Mouse (Mus musculus) adrenal gland, adult 2 months (tissue): ENCODE data around the gene Ulk3. TPM values are rescaled to one million over a fixed set of nuclear protein-coding genes. Genes with fewer than 3 reads are reported as not detected.
A peak's percentile ranks its signal among the peaks of the same experiment; 100 is the strongest.

ENCODE experiments used
- DNase-seq: peaks from one replicate; pipeline ENCODE4 v3.0.0; 2021
- polyA plus RNA-seq: library from polyadenylated mRNA; depleted of rRNA; stranded (reverse); fragments of >200 nt; gene quantifications from 2 replicates; pipeline ENCODE4 v1.2.3, GENCODE M21; 2012
- total RNA-seq, 2 experiments: library from RNA; stranded (reverse); gene quantifications; 2 replicates each; pipeline ENCODE4 v1.2.3; 2021

The Ulk3 gene
- total and polyA plus RNA-seq, 3 experiments: 11.0 to 23.0 (median 14.7) TPM

- no peak for DNase-seq
These were observed 20.8 kb upstream of the Ulk3 start for GRCm38 (mm10) chr9:57568500-57568899.

GRCm38 (mm10) chr9:57574397-57574796 is 14.9 kb upstream of the Ulk3 start:
- no peak for DNase-seq

DNA sequence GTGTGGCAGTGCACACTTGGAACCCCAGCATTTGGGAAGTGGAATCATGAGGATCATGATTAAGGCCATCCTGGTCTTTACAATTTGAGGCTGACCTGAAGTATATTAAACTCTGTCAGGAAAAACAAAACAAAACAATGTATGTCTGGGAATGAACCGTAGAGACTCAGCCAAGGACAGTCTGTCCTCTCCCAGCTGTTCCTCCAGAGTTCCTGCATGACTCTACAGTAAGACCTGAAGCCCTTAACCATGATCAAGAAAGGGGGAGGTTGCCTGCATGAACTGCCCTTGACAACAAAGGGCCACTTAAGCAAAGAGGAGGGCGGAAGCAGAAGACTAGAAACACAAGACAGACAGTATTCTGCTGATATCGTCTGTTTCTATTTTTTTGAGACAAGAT is 13.7 kb upstream of the Ulk3 start:
- DNase-seq: no peak

DNA sequence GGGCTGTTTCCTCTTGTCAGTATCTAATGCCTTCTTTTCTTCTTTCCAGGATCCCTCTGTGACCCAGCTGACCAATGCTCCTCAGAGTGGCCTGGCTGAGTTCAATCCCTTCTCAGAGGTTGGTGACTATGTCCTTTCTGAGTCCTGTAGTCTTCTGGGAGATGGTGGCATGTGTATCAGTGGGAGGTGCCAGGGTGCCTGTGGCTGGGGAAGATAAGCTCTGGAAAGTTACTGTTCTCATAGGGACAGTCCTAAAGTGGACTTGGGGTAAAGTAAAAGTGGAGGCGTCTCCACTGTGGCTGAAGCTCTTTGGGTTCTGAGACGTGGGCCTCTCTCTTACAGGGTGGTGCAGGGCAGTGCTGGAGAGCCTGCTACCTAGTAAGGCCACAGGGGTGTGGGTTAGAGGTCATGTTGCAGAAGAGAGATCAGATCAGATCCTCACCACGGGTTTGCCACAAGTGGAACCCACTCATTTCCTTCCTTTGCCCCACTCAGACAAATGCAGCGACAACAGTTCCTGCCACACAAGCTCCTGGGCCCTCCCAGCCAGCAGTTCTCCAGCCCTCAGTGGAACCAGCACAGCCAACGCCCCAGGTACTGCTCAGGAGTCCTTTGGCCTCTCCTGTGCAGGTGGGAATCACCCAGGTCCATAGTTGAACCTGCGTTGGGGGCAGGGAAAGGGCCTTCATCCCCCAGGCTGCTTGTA is 12.0 kb upstream of the Ulk3 start:
- no peak for DNase-seq

GRCm38 (mm10) chr9:57584991-57585390 is 4.3 kb upstream of the Ulk3 start:
- DNase-seq: no peak

- no peak for DNase-seq
These were observed 1.5 kb downstream of the Ulk3 start for GRCm38 (mm10) chr9:57590726-57591125.

GRCm38 (mm10) chr9:57593454-57594173 is 4.4 kb downstream of the Ulk3 start:
- DNase-seq: no peak

DNA sequence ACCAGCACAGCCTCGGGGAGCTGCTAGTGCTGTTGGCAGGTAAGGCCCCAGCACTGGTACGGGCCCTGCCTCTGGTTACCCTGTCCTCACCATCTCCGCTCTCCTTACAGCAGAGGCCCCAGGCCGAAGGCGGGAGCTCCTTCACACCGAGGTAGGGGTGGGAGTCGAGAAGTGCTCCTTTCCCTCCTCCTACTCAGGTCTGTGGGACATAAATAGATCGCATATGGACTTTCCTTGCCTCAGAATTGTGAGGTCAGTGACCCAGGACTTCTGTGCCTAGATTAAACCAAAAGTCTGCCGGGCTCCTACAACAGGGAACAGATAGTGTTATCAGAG is 4.9 kb downstream of the Ulk3 start:
- no peak for DNase-seq

DNA sequence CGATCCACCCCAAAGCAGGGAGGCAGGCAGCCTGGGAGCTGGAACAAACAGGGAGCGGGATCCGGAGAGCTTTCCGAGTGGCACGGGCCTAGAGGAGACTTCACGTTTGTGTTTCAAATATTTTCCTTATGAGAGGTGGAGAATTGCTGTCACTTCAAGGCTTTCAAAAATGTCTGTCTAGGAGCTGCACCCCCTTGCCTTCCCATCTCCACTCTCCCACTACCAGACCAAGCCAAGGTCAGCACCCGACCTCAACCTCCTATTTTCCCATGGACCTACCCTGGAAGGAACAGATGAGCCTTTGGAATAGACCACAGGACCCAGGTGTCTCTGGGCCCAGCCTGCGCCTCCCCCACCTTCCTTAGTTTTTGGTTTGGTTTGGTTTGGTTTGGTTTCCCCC is 8.0 kb downstream of the Ulk3 start:
- DNase-seq: no peak

DNA sequence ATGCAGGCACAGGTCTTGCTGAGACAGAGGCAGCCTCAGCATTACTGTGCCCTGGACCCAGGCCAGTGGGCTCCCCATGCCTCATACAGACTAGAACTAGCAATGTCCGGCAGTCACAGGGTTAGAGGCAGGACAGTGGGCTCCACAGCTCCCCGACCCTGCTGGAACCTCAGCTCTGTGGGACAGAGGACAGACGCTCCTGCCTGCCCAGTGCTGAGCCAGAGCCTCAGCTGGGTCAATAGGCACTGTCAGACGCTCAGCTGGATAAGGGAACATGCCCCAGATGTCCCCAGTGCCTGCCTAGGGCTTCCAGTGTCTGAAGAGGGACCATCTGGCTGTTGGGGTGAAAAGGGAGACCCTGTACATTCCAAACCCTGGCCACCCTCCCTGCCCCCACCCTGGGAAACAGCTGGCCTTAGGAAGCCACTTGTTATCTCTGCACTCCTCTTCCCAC is 8.7 kb downstream of the Ulk3 start:
- DNase-seq: no peak

GRCm38 (mm10) chr9:57598851-57599563 is 9.8 kb downstream of the Ulk3 start:
- no peak for DNase-seq

- DNase-seq: no peak
These were observed 11.5 kb downstream of the Ulk3 start for GRCm38 (mm10) chr9:57600620-57601352.

DNA sequence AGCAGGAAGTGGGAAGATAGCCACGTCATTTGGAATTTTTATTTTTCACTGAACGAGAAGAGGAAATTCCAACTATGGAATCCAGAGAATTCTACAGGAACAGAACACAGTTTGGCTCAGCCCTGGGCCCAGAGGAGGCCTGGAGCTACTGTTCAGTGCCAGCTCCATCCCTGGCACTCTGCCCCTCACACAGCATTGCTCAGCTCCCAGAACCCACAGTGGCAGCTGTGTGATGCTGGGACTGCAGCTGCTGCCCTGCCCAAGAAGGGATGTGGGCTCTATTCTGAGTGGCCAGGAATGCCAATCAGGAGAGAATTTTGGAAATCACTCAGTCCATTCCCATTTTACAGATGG is 12.1 kb downstream of the Ulk3 start:
- no peak for DNase-seq

DNA sequence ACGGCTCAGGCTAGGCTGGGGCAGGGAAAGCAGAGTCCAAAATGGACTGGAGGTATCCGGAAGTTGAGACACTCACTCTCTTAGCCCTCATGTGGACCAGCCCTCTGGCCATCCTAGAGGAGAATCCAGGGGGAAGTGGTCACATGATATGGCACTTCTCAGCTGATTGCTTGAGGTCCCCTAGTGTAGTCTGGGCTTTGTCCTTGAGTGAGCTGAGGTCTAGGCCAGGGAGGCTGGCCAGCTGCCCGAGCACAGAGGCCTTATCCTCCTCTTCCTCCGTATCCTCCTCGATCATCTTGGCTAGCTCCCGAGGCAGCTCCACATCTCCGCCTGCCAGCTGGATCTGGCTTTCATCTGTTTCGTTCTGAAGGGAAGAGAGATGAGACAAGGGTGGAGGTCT is 12.8 kb downstream of the Ulk3 start:
- no peak for DNase-seq

DNA sequence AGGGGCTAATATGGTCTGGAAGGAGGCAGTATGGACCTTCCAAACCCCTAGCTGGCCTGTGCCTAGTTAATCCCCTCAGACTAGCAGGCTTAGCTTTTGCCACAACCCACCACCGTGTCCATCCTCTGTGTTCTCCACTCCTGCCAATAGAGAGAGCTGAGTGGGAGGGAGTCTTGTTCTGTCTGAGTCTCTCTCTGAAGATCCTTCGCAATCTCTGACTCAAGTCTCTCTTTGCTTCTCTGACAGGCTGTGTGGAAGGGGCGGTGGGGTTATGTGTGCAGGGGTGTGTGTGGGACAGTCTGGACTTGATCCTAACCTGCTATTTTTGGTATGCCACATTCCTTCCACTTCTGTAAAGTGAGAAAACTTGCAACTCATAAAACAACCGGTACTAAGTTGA is 15.6 kb downstream of the Ulk3 start:
- no peak for DNase-seq

DNA sequence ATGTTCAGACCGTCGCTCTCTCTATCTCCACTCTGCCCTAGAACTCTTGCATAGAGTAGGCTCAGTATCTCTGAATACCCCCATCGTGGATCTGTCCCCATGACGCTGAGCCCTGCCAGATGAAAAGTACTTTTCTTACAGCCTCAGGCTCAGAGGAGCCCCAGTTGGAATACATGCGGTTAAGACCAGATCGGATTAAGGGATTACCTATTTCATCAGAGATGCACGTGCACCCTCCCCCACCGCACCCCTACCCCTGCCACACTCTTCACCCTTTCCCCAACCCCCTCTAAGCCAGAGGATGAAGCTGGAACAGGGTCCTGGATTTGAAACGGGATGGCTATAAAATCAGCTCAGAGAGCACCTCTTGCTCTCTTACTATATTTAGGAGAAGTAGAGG is 16.3 kb downstream of the Ulk3 start:
- no peak for DNase-seq

GRCm38 (mm10) chr9:57606139-57606851 is 17.0 kb downstream of the Ulk3 start, which contains the start of gene Cplx3:
TSS of gene Cplx3 (minus strand) at chr9:57606281.
- no peak for DNase-seq

- DNase-seq: no peak
These were observed 20.6 kb downstream of the Ulk3 start for GRCm38 (mm10) chr9:57609803-57610202.

GRCm38 (mm10) chr9:57610359-57610826 is 21.1 kb downstream of the Ulk3 start:
- no peak for DNase-seq

DNA sequence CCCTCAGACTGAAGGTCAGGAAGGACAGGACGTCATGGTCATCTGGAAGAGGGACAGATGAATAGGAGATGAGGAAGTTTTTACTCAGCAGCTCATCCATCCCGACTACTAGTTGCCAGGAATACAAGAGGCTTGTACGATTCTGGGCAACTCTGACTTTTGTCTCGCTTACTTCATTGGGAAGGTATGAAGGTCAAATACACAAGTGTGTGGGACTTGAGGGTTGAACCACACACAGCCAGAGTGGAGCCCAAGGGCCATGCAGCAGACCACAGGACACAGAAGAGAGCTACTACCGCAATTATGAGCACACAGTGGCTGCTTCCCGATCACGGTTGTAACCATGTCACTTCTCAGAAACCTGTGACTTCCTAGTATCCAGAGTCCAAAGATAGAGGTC is 23.3 kb downstream of the Ulk3 start:
- no peak for DNase-seq

DNA sequence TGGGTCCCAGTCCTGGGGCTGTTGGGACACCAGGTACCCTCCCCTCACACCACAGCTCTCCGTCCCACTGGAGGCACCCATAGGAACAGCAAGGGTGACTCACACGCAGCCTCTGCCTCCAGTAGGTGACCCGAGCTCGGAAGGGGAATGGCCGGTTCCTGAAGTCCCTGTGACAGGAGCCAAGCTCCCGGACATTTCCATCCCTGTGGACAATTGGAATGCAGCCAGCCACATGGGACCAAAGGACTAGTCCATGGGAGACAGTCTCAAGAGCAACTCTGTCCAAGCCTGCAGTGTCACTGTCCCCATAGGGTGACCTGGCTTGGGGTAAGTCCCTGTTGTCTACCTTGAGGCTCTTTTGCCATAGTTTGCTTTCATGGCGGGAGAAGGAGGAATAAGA is 24.7 kb downstream of the Ulk3 start:
- DNase-seq: no peak

GRCm38 (mm10) chr9:57614786-57615185 is 25.5 kb downstream of the Ulk3 start:
- peak; percentile 68 for DNase-seq
